Mouse (Mus musculus) gastrocnemius, adult 18-20 months (tissue): Measurements from ENCODE around the gene Zfp366. TPM values are rescaled to one million over a fixed set of nuclear protein-coding genes. Genes with fewer than 3 reads are reported as not detected.

Experiments
- DNase-seq: peaks from one replicate; pipeline ENCODE4 v3.0.0; 2021; ENCODE audit warnings: low spot score
- total RNA-seq, 2 experiments: library from RNA; stranded (reverse); gene quantifications; 2 replicates each; pipeline ENCODE4 v1.2.3; 2021

Zfp366 gene
- total RNA-seq, 2 experiments from 2014 or later: 3.8 to 3.9 TPM

- DNase-seq: no peak
Observed at GRCm38 (mm10) chr13:99294176-99294575, 109.6 kb downstream of the Zfp366 start.

GRCm38 (mm10) chr13:99299921-99300320, 115.3 kb downstream of the Zfp366 start:
- no peak for DNase-seq

Other genes with a start within 250 kb of the Zfp366 start
- gene 1700024P04Rik, start 200.3 kb upstream of the Zfp366 start, total RNA-seq: not detected
- gene Ptcd2, start 159.9 kb downstream of the Zfp366 start, total RNA-seq: 10 to 100 TPM; 24.7 to 25.2 TPM
- 10 to 100 TPM; 25.2 to 26.0 TPM for gene Mrps27, start 160.0 kb downstream of the Zfp366 start, total RNA-seq